ENCODE assay signal across 15 mouse cellular contexts in the genomic region with DNA sequence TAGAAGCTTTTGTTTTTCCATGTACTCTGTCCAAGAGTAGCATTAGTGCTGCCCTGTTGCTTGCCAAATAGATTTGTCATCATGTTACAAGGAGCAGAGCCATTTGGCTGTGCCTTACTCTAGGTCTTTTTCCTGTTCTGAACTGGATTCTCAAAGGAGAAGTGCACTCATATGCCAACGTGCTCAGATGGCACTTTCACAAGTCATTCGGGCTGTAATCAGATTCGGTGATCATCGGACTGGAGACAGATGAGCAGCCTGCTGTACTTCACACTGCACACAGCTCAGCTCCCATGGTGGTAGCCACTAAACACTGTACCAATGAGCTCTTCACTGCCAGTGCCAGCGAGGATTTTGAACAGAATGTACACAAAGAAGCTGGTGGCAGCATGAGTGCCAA.
DNase-seq lines count a peak whose midpoint lies in the region; ATAC-seq and TF ChIP-seq lines count a peak whose summit lies in the region.
"Had no signal": no experiment of that assay in that cellular context is flagged by ENCODE, and none has a peak within 500 bp of the region (broad histone marks: within the 10 kb centered on the region; RNA-seq: fewer than 3 reads in every experiment).

No protein-coding gene starts in this region.

- ATAC-seq in midbrain, embryonic 13.5 days = peak; percentile 48
- peak; percentile 87 for ATAC-seq in neural tube, embryonic 15.5 days (ENCODE audit: low FRiP score)
- ATAC-seq: intestine, embryonic 15.5 days; lung, postnatal 0 days had no signal

- no peaks in the 10 kb centered on the region for H3K27me3 ChIP-seq in midbrain, embryonic 13.5 days
- no peaks in the 10 kb centered on the region for H3K27me3 ChIP-seq in midbrain, embryonic 10.5 days (ENCODE audit: low read depth, poor library complexity, severe bottlenecking)
- H3K27me3 ChIP-seq in neural tube, embryonic 15.5 days (replicated peaks) = no peaks in the 10 kb centered on the region
- H3K27me3 ChIP-seq: embryonic facial prominence, embryonic 12.5 days; intestine, embryonic 15.5 days; limb, embryonic 15.5 days had no signal

- peak overlapping the region; percentile 80 for H3K27ac ChIP-seq in gastrocnemius, adult 2 months
- H3K27ac ChIP-seq in midbrain, embryonic 13.5 days = no peak overlapping the region
- no peak overlapping the region for H3K27ac ChIP-seq in midbrain, embryonic 10.5 days (replicated peaks)
- 0 out of 2 replicates have a peak overlapping the region, but pooled peaks have one; percentile 3 for H3K27ac ChIP-seq in neural tube, embryonic 15.5 days (replicated peaks)
- H3K27ac ChIP-seq: embryonic facial prominence, embryonic 12.5 days; intestine, embryonic 15.5 days; layer of hippocampus, adult 2 months; limb, embryonic 15.5 days; stomach, postnatal 0 days had no signal

- no peaks in the 10 kb centered on the region for H3K36me3 ChIP-seq in midbrain, embryonic 13.5 days
- H3K36me3 ChIP-seq in midbrain, embryonic 10.5 days = no peaks in the 10 kb centered on the region
- no peaks in the 10 kb centered on the region for H3K36me3 ChIP-seq in neural tube, embryonic 15.5 days
- H3K36me3 ChIP-seq: embryonic facial prominence, embryonic 12.5 days; intestine, embryonic 15.5 days; limb, embryonic 15.5 days had no signal

- no peak for TF ChIP-seq CTCF in gastrocnemius, adult 2 months (IDR thresholded peaks at IDR 0.05)

- H3K4me3 ChIP-seq in gastrocnemius, adult 2 months = no peak overlapping the region
- H3K4me3 ChIP-seq in midbrain, embryonic 13.5 days (replicated peaks) = no peak overlapping the region
- H3K4me3 ChIP-seq in midbrain, embryonic 10.5 days = no peak overlapping the region
- no peak overlapping the region for H3K4me3 ChIP-seq in neural tube, embryonic 15.5 days (replicated peaks)
- H3K4me3 ChIP-seq: embryonic facial prominence, embryonic 12.5 days; intestine, embryonic 15.5 days; layer of hippocampus, adult 2 months; limb, embryonic 15.5 days had no signal

- no peaks in the 10 kb centered on the region for H3K4me1 ChIP-seq in midbrain, embryonic 13.5 days (replicated peaks)
- no peaks in the 10 kb centered on the region for H3K4me1 ChIP-seq in midbrain, embryonic 10.5 days
- no peaks in the 10 kb centered on the region for H3K4me1 ChIP-seq in neural tube, embryonic 15.5 days
- H3K4me1 ChIP-seq: embryonic facial prominence, embryonic 12.5 days; intestine, embryonic 15.5 days; limb, embryonic 15.5 days had no signal

- no peak overlapping the region for H3K4me2 ChIP-seq in midbrain, embryonic 13.5 days (replicated peaks)
- no peak overlapping the region for H3K4me2 ChIP-seq in neural tube, embryonic 15.5 days
- H3K4me2 ChIP-seq: embryonic facial prominence, embryonic 12.5 days; intestine, embryonic 15.5 days; limb, embryonic 15.5 days had no signal

- DNase-seq in gastrocnemius, adult 2 months = peak; percentile 48
- no peak for DNase-seq in gastrocnemius, postnatal 36 days
- DNase-seq in midbrain, embryonic 10.5 days (ENCODE audit: low spot score) = no peak
- peak; percentile 64 to 81 for DNase-seq in cerebellum, postnatal 14 days
- DNase-seq in ovary, postnatal 14 days (ENCODE audit: low spot score) = no peak
- no peak for DNase-seq in thymus, postnatal 25 days
- DNase-seq: right cerebral cortex, postnatal 25 days had no signal

- intact Hi-C loops in gastrocnemius, adult 2 months (cut with DNase I) = no loop called here
- intact Hi-C loops in gastrocnemius, postnatal 36 days (cut with DNase I) = no loop called here

- no peaks in the 10 kb centered on the region for H3K9me3 ChIP-seq in midbrain, embryonic 13.5 days
- H3K9me3 ChIP-seq in midbrain, embryonic 10.5 days (replicated peaks) = no peaks in the 10 kb centered on the region
- H3K9me3 ChIP-seq in neural tube, embryonic 15.5 days (replicated peaks) = no peaks in the 10 kb centered on the region
- H3K9me3 ChIP-seq: embryonic facial prominence, embryonic 12.5 days; intestine, embryonic 15.5 days; limb, embryonic 15.5 days had no signal

- H3K9ac ChIP-seq in midbrain, embryonic 13.5 days (replicated peaks) = no peak overlapping the region
- no peak overlapping the region for H3K9ac ChIP-seq in neural tube, embryonic 15.5 days (replicated peaks)
- H3K9ac ChIP-seq: embryonic facial prominence, embryonic 12.5 days; intestine, embryonic 15.5 days; limb, embryonic 15.5 days had no signal

- WGBS in midbrain, embryonic 13.5 days = 82% methylated on average over 5 of the region's 5 CpGs
- WGBS in midbrain, embryonic 10.5 days = 90% methylated on average over 5 of the region's 5 CpGs
- WGBS in neural tube, embryonic 15.5 days = 56% methylated on average over 5 of the region's 5 CpGs

Comparison
In these comparisons a context has a peak if more than half of its experiments do, and no peak if none do; other contexts are left out.
1. DNase-seq: peak in gastrocnemius, adult 2 months (single experiment) and cerebellum, postnatal 14 days (2 of 2); none in gastrocnemius, postnatal 36 days (0 of 2), midbrain, embryonic 10.5 days (single experiment), ovary, postnatal 14 days (single experiment) and thymus, postnatal 25 days (single experiment).
2. H3K27ac ChIP-seq: peak in gastrocnemius, adult 2 months (single experiment) and neural tube, embryonic 15.5 days (single experiment); none in midbrain, embryonic 13.5 days (single experiment) and midbrain, embryonic 10.5 days (single experiment).